Mouse (Mus musculus): ENCODE measurements around the gene Pxdn.

The Pxdn gene

GRCm38 (mm10) chr12:29953999-29954398 lies 16.6 kb downstream of the Pxdn start:
- no peak for DNase-seq (ENCODE audit: low spot score)

GRCm38 (mm10) chr12:29954464-29954863 lies 17.1 kb downstream of the Pxdn start:
- no peak for DNase-seq (ENCODE audit: low spot score)

- no peak for DNase-seq (ENCODE audit: low spot score)
Observed at GRCm38 (mm10) chr12:29956969-29957368, 19.6 kb downstream of the Pxdn start.

GRCm38 (mm10) chr12:29958637-29959036 lies 21.2 kb downstream of the Pxdn start:
- no peak for DNase-seq (ENCODE audit: low spot score)

GRCm38 (mm10) chr12:29961041-29961440 lies 23.6 kb downstream of the Pxdn start:
- no peak for DNase-seq (ENCODE audit: low spot score)

- DNase-seq (ENCODE audit: low spot score): no peak
Observed at GRCm38 (mm10) chr12:29965016-29965415, 27.6 kb downstream of the Pxdn start.

GRCm38 (mm10) chr12:29971795-29972464 lies 34.5 kb downstream of the Pxdn start:
- DNase-seq (ENCODE audit: low spot score): no peak

- DNase-seq (ENCODE audit: low spot score): no peak
Observed at GRCm38 (mm10) chr12:29972533-29972932, 35.1 kb downstream of the Pxdn start.

- no peak for DNase-seq (ENCODE audit: low spot score)
Observed at GRCm38 (mm10) chr12:29980076-29980475, 42.7 kb downstream of the Pxdn start.

- DNase-seq (ENCODE audit: low spot score): no peak
Observed at GRCm38 (mm10) chr12:29981722-29982293, 44.4 kb downstream of the Pxdn start.

GRCm38 (mm10) chr12:29983190-29983589 lies 45.8 kb downstream of the Pxdn start:
- no peak for DNase-seq (ENCODE audit: low spot score)

GRCm38 (mm10) chr12:29985126-29985525 lies 47.7 kb downstream of the Pxdn start:
- DNase-seq (ENCODE audit: low spot score): no peak

GRCm38 (mm10) chr12:29986241-29986640 lies 48.8 kb downstream of the Pxdn start:
- no peak for DNase-seq (ENCODE audit: low spot score)

GRCm38 (mm10) chr12:29998895-29999294 lies 61.5 kb downstream of the Pxdn start:
- no peak for DNase-seq (ENCODE audit: low spot score)

- no peak for DNase-seq (ENCODE audit: low spot score)
Observed at GRCm38 (mm10) chr12:30001951-30002350, 64.5 kb downstream of the Pxdn start.

GRCm38 (mm10) chr12:30003680-30004364 lies 66.4 kb downstream of the Pxdn start:
- DNase-seq (ENCODE audit: low spot score): no peak

GRCm38 (mm10) chr12:30004365-30004723 lies 66.9 kb downstream of the Pxdn start:
- DNase-seq (ENCODE audit: low spot score): no peak

- no peak for DNase-seq (ENCODE audit: low spot score)
Observed at GRCm38 (mm10) chr12:30006586-30006985, 69.2 kb downstream of the Pxdn start.

- DNase-seq (ENCODE audit: low spot score): no peak
Observed at GRCm38 (mm10) chr12:30008741-30009140, 71.3 kb downstream of the Pxdn start.

GRCm38 (mm10) chr12:30015501-30015900 lies 78.1 kb downstream of the Pxdn start:
- no peak for DNase-seq (ENCODE audit: low spot score)

- DNase-seq (ENCODE audit: low spot score): no peak
Observed at GRCm38 (mm10) chr12:30017131-30017530, 79.7 kb downstream of the Pxdn start.

- no peak for DNase-seq (ENCODE audit: low spot score)
Observed at GRCm38 (mm10) chr12:30020447-30020846, 83.0 kb downstream of the Pxdn start.

- peak; percentile 50 for DNase-seq (ENCODE audit: low spot score)
Observed at GRCm38 (mm10) chr12:30023491-30023890, 86.1 kb downstream of the Pxdn start.
